Comparison of ENCODE assay signal across 8 mouse cellular contexts in the genomic region with DNA sequence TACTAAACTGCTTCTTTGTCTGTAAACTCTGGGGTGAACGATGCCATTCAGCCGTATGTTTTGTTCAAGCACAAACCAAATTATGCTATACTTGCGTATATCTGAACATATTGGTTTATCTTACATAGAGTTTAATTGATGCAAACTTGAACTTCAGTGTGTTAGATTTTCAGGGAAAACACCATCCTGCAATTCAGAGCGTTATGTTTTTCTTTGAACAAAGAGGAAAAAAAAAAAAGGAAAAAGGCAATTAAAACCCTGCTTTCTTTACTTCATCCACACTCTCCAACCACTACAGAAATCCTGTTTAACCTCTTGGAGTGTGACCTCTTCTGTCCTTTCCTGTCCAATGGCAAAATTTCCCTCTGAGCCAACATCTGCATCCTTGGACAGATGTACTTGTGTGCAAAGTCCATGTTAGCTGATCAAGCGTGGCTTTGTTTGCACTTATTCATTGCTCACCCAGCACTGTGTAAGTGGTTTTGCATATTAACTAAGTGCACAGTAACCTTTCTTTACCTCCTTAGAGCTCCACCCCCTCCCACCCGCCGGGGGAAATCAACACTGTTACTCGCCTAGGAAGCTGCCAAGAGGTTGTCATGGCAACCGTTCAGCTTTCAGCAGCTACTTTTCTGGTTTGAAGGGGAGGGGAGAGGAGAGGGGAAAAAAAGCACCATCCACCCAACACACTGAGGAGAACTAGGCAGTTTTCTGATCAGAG.
DNase-seq lines count a peak whose midpoint lies in the region; ATAC-seq lines count a peak whose summit lies in the region.

No protein-coding gene starts in this region.

- H3K9me3 ChIP-seq in forebrain, embryonic 10.5 days, result no peaks in the 10 kb centered on the region
- H3K9me3 ChIP-seq in hindbrain, embryonic 10.5 days, result no peaks in the 10 kb centered on the region
- H3K9me3 ChIP-seq in liver, embryonic 15.5 days (replicated peaks), result no peaks in the 10 kb centered on the region
- H3K9me3 ChIP-seq in neural tube, embryonic 14.5 days (ENCODE audit: control insufficient read depth, low read length), result no peaks in the 10 kb centered on the region

- peak; percentile 58 for ATAC-seq in liver, embryonic 15.5 days (ENCODE audit: insufficient read depth)
- peak; percentile 95 for ATAC-seq in neural tube, embryonic 14.5 days (ENCODE audit: low read depth)

- H3K27ac ChIP-seq in forebrain, embryonic 10.5 days, result peak overlapping the region; percentile 87
- peak overlapping the region; percentile 81 for H3K27ac ChIP-seq in hindbrain, embryonic 10.5 days
- peak overlapping the region; percentile 55; the same call in 1 of the 2 replicates for H3K27ac ChIP-seq in liver, embryonic 15.5 days (replicated peaks)
- H3K27ac ChIP-seq in neural tube, embryonic 14.5 days (ENCODE audit: low read depth, low read length), result peak overlapping the region; percentile 69

- H3K27me3 ChIP-seq in forebrain, embryonic 10.5 days (ENCODE audit: poor library complexity, severe bottlenecking), result peaks cover 10% of the 10 kb centered on the region; the same call in 1 of the 2 replicates
- no peaks in the 10 kb centered on the region for H3K27me3 ChIP-seq in hindbrain, embryonic 10.5 days (ENCODE audit: insufficient read depth, poor library complexity, severe bottlenecking)
- H3K27me3 ChIP-seq in liver, embryonic 15.5 days, result no peaks in the 10 kb centered on the region
- H3K27me3 ChIP-seq in neural tube, embryonic 14.5 days (ENCODE audit: control insufficient read depth, insufficient read depth, low read length), result no peaks in the 10 kb centered on the region

- WGBS in forebrain, embryonic 10.5 days, result 13% methylated on average over 9 of the region's 9 CpGs
- 16% methylated on average over 9 of the region's 9 CpGs for WGBS in hindbrain, embryonic 10.5 days
- WGBS in liver, embryonic 15.5 days (ENCODE audit: insufficient replicate concordance), result 34% methylated on average over 9 of the region's 9 CpGs
- 8% methylated on average over 9 of the region's 9 CpGs for WGBS in neural tube, embryonic 14.5 days

- peak; percentile 29 to 68 for DNase-seq in urinary bladder, postnatal 4 days (ENCODE audit: low spot score in 2 of 2)
- DNase-seq in urinary bladder, postnatal 25 days (ENCODE audit: low spot score), result no peak
- DNase-seq in forebrain, embryonic 10.5 days (ENCODE audit: extremely low spot score, low spot score), result peak; percentile 87
- peak; percentile 88 for DNase-seq in hindbrain, embryonic 10.5 days (ENCODE audit: low spot score)
- DNase-seq in layer of hippocampus, adult 18-20 months (ENCODE audit: low spot score in 2 of 2), result peak; percentile 82 to 93
- peak; percentile 48 for DNase-seq in testis, postnatal 14 days (ENCODE audit: low spot score)

- peaks cover 62% of the 10 kb centered on the region for H3K4me1 ChIP-seq in forebrain, embryonic 10.5 days
- H3K4me1 ChIP-seq in hindbrain, embryonic 10.5 days (replicated peaks), result peaks cover 47% of the 10 kb centered on the region
- H3K4me1 ChIP-seq in liver, embryonic 15.5 days (replicated peaks), result no peaks in the 10 kb centered on the region; the same call in 1 of the 2 replicates
- peaks cover 30% of the 10 kb centered on the region for H3K4me1 ChIP-seq in neural tube, embryonic 14.5 days (ENCODE audit: control insufficient read depth, insufficient read depth, low read length)

- H3K4me2 ChIP-seq in liver, embryonic 15.5 days, result no peak overlapping the region; the same call in 1 of the 2 replicates
- peak overlapping the region; percentile 40 for H3K4me2 ChIP-seq in neural tube, embryonic 14.5 days (ENCODE audit: low read depth, low read length)

- no peak overlapping the region for H3K9ac ChIP-seq in liver, embryonic 15.5 days
- no peak overlapping the region for H3K9ac ChIP-seq in neural tube, embryonic 14.5 days (replicated peaks; ENCODE audit: low read depth, low read length)

- peak overlapping the region; percentile 39 for H3K4me3 ChIP-seq in forebrain, embryonic 10.5 days
- H3K4me3 ChIP-seq in hindbrain, embryonic 10.5 days, result peak overlapping the region; percentile 34
- H3K4me3 ChIP-seq in liver, embryonic 15.5 days (replicated peaks), result no peak overlapping the region
- H3K4me3 ChIP-seq in neural tube, embryonic 14.5 days (ENCODE audit: low read depth, low read length), result no peak overlapping the region

- no peaks in the 10 kb centered on the region for H3K36me3 ChIP-seq in forebrain, embryonic 10.5 days (replicated peaks)
- H3K36me3 ChIP-seq in hindbrain, embryonic 10.5 days, result no peaks in the 10 kb centered on the region
- H3K36me3 ChIP-seq in liver, embryonic 15.5 days (replicated peaks), result no peaks in the 10 kb centered on the region
- no peaks in the 10 kb centered on the region for H3K36me3 ChIP-seq in neural tube, embryonic 14.5 days (ENCODE audit: control insufficient read depth, insufficient read depth, low read length)

Comparison
In these comparisons a context has a peak if more than half of its experiments do, and no peak if none do; other contexts are left out.
1. H3K4me3 ChIP-seq: peak in forebrain, embryonic 10.5 days (single experiment) and hindbrain, embryonic 10.5 days (single experiment); none in liver, embryonic 15.5 days (single experiment) and neural tube, embryonic 14.5 days (single experiment).
2. Peak in every context shown above with its lines, with median percentiles within 50 percentile points of each other: H3K27ac ChIP-seq.